ENCODE assay signal across 8 mouse cellular contexts in genomic region chr9:86570261-86570890, GRCm38 (mm10). TPM values are rescaled to one million over a fixed set of nuclear protein-coding genes. Genes with fewer than 3 reads are reported as not detected.
A peak's percentile ranks its signal among the peaks of the same experiment; 100 is the strongest.
DNase-seq lines count a peak whose midpoint lies in the region; ATAC-seq lines count a peak whose summit lies in the region.

No protein-coding gene starts in this region.

- H3K36me3 ChIP-seq in lung, embryonic 15.5 days: peaks cover 21% of the 10 kb centered on the region; the same call in 1 of the 2 replicates
- H3K36me3 ChIP-seq in hindbrain, embryonic 12.5 days: peaks cover 28% of the 10 kb centered on the region
- H3K36me3 ChIP-seq in limb, embryonic 13.5 days: peaks cover 37% of the 10 kb centered on the region
- H3K36me3 ChIP-seq in stomach, embryonic 15.5 days: peaks cover 6% of the 10 kb centered on the region

- WGBS in lung, embryonic 15.5 days: 71% methylated on average over 10 of the region's 10 CpGs
- WGBS in hindbrain, embryonic 12.5 days: 86% methylated on average over 10 of the region's 10 CpGs
- WGBS in limb, embryonic 13.5 days: 75% methylated on average over 10 of the region's 10 CpGs
- 75% methylated on average over 10 of the region's 10 CpGs for WGBS in stomach, embryonic 15.5 days

- peaks cover 20% of the 10 kb centered on the region for H3K4me1 ChIP-seq in lung, embryonic 15.5 days
- H3K4me1 ChIP-seq in hindbrain, embryonic 12.5 days: peaks cover 15% of the 10 kb centered on the region
- H3K4me1 ChIP-seq in limb, embryonic 13.5 days: peaks cover 18% of the 10 kb centered on the region
- H3K4me1 ChIP-seq in stomach, embryonic 15.5 days: peaks cover 3% of the 10 kb centered on the region; the same call in 1 of the 2 replicates

- ATAC-seq in lung, embryonic 15.5 days (ENCODE audit: borderline replicate concordance, extremely low read depth, low FRiP score, low TSS enrichment): no peak
- no peak for ATAC-seq in hindbrain, embryonic 12.5 days (ENCODE audit: low FRiP score)
- no peak for ATAC-seq in limb, embryonic 13.5 days (ENCODE audit: low FRiP score, low read depth)
- ATAC-seq in stomach, embryonic 15.5 days (ENCODE audit: insufficient read depth, low FRiP score, low read depth): no peak

- no peaks in the 10 kb centered on the region for H3K9me3 ChIP-seq in lung, embryonic 15.5 days
- no peaks in the 10 kb centered on the region for H3K9me3 ChIP-seq in hindbrain, embryonic 12.5 days (replicated peaks)
- no peaks in the 10 kb centered on the region for H3K9me3 ChIP-seq in limb, embryonic 13.5 days
- no peaks in the 10 kb centered on the region for H3K9me3 ChIP-seq in stomach, embryonic 15.5 days

- peak overlapping the region; percentile 74 for H3K4me3 ChIP-seq in lung, embryonic 15.5 days
- H3K4me3 ChIP-seq in hindbrain, embryonic 12.5 days: peak overlapping the region; percentile 69
- H3K4me3 ChIP-seq in limb, embryonic 13.5 days: peak overlapping the region; percentile 78
- H3K4me3 ChIP-seq in stomach, embryonic 15.5 days (replicated peaks): peak overlapping the region; percentile 84

- H3K27me3 ChIP-seq in lung, embryonic 15.5 days: no peaks in the 10 kb centered on the region
- H3K27me3 ChIP-seq in hindbrain, embryonic 12.5 days: no peaks in the 10 kb centered on the region
- no peaks in the 10 kb centered on the region for H3K27me3 ChIP-seq in limb, embryonic 13.5 days
- no peaks in the 10 kb centered on the region for H3K27me3 ChIP-seq in stomach, embryonic 15.5 days (replicated peaks)

- no peak for DNase-seq in lung, postnatal 10 days
- DNase-seq in embryo, embryonic 10.5 days (ENCODE audit: low spot score): no peak
- no peak for DNase-seq in adrenal gland, postnatal 4 days (ENCODE audit: low spot score in 2 of 2)
- DNase-seq in left cerebral cortex, postnatal 36 days (ENCODE audit: low spot score in 2 of 2): no peak

- intact Hi-C loops in left cerebral cortex, postnatal 36 days (cut with DNase I): no loop called here

- no peak overlapping the region for H3K27ac ChIP-seq in lung, embryonic 15.5 days
- no peak overlapping the region for H3K27ac ChIP-seq in hindbrain, embryonic 12.5 days
- no peak overlapping the region for H3K27ac ChIP-seq in limb, embryonic 13.5 days
- H3K27ac ChIP-seq in stomach, embryonic 15.5 days: no peak overlapping the region

- H3K4me2 ChIP-seq in lung, embryonic 15.5 days: peak overlapping the region; percentile 99
- H3K4me2 ChIP-seq in hindbrain, embryonic 12.5 days (replicated peaks): peak overlapping the region; percentile 70
- peak overlapping the region; percentile 99 for H3K4me2 ChIP-seq in limb, embryonic 13.5 days (replicated peaks)
- H3K4me2 ChIP-seq in stomach, embryonic 15.5 days: peak overlapping the region; percentile 92

- no peak overlapping the region for H3K9ac ChIP-seq in lung, embryonic 15.5 days
- no peak overlapping the region for H3K9ac ChIP-seq in hindbrain, embryonic 12.5 days
- peak overlapping the region; percentile 79 for H3K9ac ChIP-seq in limb, embryonic 13.5 days
- no peak overlapping the region for H3K9ac ChIP-seq in stomach, embryonic 15.5 days

RNA-seq across cellular contexts. Expression of gene Pgm3, which starts 1.3 kb away (rescaled TPM):
- polyA plus RNA-seq in lung, embryonic 15.5 days (2015; fragmentation: Nextera tagmentation; extraction: Ambion mirVana): 40.6 and 41.2 TPM in 2 replicates
- polyA plus RNA-seq in hindbrain, embryonic 12.5 days (2016; fragmentation: Nextera tagmentation; extraction: Ambion mirVana): 40.4 and 41.4 TPM in 2 replicates
- polyA plus RNA-seq in limb, embryonic 13.5 days (2015; fragmentation: Nextera tagmentation; extraction: Ambion mirVana): 42.0 and 42.2 TPM in 2 replicates
- polyA plus RNA-seq in stomach, embryonic 15.5 days (2015; fragmentation: Nextera tagmentation; extraction: Ambion mirVana): 35.0 and 37.0 TPM in 2 replicates
- 10 to 100 TPM; 36.3 to 38.5 TPM for total RNA-seq in adrenal gland, postnatal 4 days (2021)
- total RNA-seq in left cerebral cortex, postnatal 36 days (2021): 10 to 100 TPM; 18.0 to 18.3 TPM

RNA-seq across cellular contexts. Expression of gene Rwdd2a, which starts 1.4 kb away (rescaled TPM):
- 4.4 and 5.3 TPM in 2 replicates for polyA plus RNA-seq in lung, embryonic 15.5 days (2015; fragmentation: Nextera tagmentation; extraction: Ambion mirVana)
- 5.0 and 5.1 TPM in 2 replicates for polyA plus RNA-seq in hindbrain, embryonic 12.5 days (2016; fragmentation: Nextera tagmentation; extraction: Ambion mirVana)
- 2.5 and 2.7 TPM in 2 replicates for polyA plus RNA-seq in limb, embryonic 13.5 days (2015; fragmentation: Nextera tagmentation; extraction: Ambion mirVana)
- polyA plus RNA-seq in stomach, embryonic 15.5 days (2015; fragmentation: Nextera tagmentation; extraction: Ambion mirVana): 2.4 and 2.7 TPM in 2 replicates
- total RNA-seq in adrenal gland, postnatal 4 days (2021): 10 to 100 TPM; 14.2 to 15.1 TPM
- total RNA-seq in left cerebral cortex, postnatal 36 days (2021): 10 to 100 TPM; 26.0 to 27.9 TPM
